Mouse (Mus musculus): ENCODE results near the gene Esr1. TPM values are rescaled to one million over a fixed set of nuclear protein-coding genes. Genes with fewer than 3 reads are reported as not detected.
A peak's percentile ranks its signal among the peaks of the same experiment; 100 is the strongest.
"Not testable (repeated sequence)": the region's sequence is repeated elsewhere in the genome, so short reads cannot be mapped to it uniquely, and the experiment has no call there.

Gene Esr1
- polyA plus RNA-seq, 1 experiment from 2014 or later, result 0.29 TPM

DNA sequence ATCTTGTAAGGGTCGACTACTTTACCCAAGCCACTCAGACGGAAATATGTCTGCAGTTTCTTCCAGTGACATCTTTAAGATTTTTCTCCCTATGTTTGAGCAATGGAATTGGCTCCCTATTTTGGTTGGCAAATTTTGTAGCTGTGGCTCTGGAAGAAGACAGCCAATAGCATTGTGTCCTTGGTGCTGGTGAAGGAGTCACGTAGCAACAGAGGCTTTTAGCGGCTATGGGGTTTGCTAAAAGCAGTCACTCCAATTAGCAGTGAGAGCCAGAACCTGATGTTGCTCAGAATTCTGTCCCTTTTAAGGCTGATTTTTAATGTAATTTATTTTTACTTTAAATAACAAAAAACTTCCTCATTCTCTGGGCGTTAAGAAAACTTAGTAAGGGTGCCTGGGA, 54.0 kb downstream of the Esr1 start:
- H3K36me3 ChIP-seq (ENCODE audit: control insufficient read depth, insufficient read depth), result no peaks in the 10 kb centered on the region
- no peaks in the 10 kb centered on the region for H3K4me1 ChIP-seq (ENCODE audit: control insufficient read depth, insufficient read depth, low read length)
- H3K9me3 ChIP-seq (replicated peaks; ENCODE audit: control insufficient read depth, low read length), result no peaks in the 10 kb centered on the region
- no peak for ATAC-seq (replicated peaks; ENCODE audit: extremely low read depth, insufficient read depth, low FRiP score)
- H3K4me2 ChIP-seq (ENCODE audit: low read depth, low read length), result no peak overlapping the region
- H3K27ac ChIP-seq (ENCODE audit: low read length), result no peak overlapping the region
- no peak overlapping the region for H3K4me3 ChIP-seq (ENCODE audit: low read length)
- H3K27me3 ChIP-seq (ENCODE audit: control insufficient read depth, insufficient read depth, low read length), result no peaks in the 10 kb centered on the region
- no peak overlapping the region for H3K9ac ChIP-seq (ENCODE audit: low read length)
- WGBS, result 77% methylated on average over 5 of the region's 5 CpGs

DNA sequence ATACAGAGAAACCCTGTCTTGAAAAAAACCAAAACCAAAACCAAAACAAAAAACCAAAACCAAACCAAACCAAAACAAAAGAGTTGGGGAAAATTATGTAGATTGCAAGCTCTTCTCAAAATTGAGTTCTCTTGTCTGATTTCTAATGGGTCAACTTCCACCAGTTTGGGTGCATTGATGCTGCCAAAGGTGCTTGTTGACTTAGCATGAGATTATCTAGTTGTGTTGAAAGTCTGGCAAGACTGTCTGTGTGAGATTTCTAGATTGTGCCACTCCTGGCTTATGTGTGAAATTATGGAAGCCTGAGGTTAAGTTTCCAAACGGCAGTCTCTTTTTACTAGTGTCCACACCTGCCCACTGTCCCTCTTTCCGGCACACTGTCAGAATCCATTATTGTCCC, 55.6 kb downstream of the Esr1 start:
- no peak for ATAC-seq (replicated peaks; ENCODE audit: extremely low read depth, insufficient read depth, low FRiP score)
- Histone ChIP-seq H3K36me3 (ENCODE audit: control insufficient read depth, insufficient read depth) (no peaks in the 10 kb centered on the region), H3K4me1 (ENCODE audit: control insufficient read depth, insufficient read depth, low read length) (peaks cover 3% of the 10 kb centered on the region; the same call in 1 of the 2 replicates), H3K4me3 (ENCODE audit: low read length) (no peak overlapping the region), H3K9me3 (replicated peaks; ENCODE audit: control insufficient read depth, low read length) (no peaks in the 10 kb centered on the region), H3K27me3 (ENCODE audit: control insufficient read depth, insufficient read depth, low read length) (no peaks in the 10 kb centered on the region), H3K27ac (ENCODE audit: low read length) (no peak overlapping the region), H3K4me2 (ENCODE audit: low read depth, low read length) (no peak overlapping the region), H3K9ac (ENCODE audit: low read length) (no peak overlapping the region)
- 86% methylated on average over 2 of the region's 2 CpGs for WGBS

DNA sequence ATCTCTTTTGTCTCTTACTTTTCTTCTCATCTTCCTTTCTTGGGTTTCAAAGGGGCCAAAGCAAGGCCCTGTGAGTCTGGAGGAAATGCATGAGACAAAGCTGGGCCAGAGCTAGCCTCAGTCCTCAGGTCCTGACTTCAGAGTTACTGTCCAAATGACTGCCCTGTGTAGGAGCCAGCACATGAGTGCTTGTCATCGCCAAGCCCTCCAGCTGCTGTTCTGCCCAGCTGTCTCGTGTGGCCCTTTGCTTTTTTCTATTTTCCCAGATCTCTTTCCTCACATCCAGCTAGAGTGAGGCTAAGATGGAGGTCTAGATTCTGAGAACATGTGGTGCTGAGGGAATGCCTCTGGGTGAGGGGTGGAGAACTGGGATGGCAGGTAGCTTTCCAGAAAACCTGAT, 58.7 kb downstream of the Esr1 start:
- no peak for ATAC-seq (replicated peaks; ENCODE audit: extremely low read depth, insufficient read depth, low FRiP score)
- 64% methylated on average over 2 of the region's 2 CpGs for WGBS
- Histone ChIP-seq H3K27ac (ENCODE audit: low read length) (no peak overlapping the region), H3K4me3 (ENCODE audit: low read length) (no peak overlapping the region), H3K36me3 (ENCODE audit: control insufficient read depth, insufficient read depth) (no peaks in the 10 kb centered on the region), H3K9ac (ENCODE audit: low read length) (no peak overlapping the region), H3K4me2 (ENCODE audit: low read depth, low read length) (no peak overlapping the region), H3K4me1 (ENCODE audit: control insufficient read depth, insufficient read depth, low read length) (peaks cover 3% of the 10 kb centered on the region; the same call in 1 of the 2 replicates), H3K9me3 (replicated peaks; ENCODE audit: control insufficient read depth, low read length) (no peaks in the 10 kb centered on the region), H3K27me3 (ENCODE audit: control insufficient read depth, insufficient read depth, low read length) (no peaks in the 10 kb centered on the region)

DNA sequence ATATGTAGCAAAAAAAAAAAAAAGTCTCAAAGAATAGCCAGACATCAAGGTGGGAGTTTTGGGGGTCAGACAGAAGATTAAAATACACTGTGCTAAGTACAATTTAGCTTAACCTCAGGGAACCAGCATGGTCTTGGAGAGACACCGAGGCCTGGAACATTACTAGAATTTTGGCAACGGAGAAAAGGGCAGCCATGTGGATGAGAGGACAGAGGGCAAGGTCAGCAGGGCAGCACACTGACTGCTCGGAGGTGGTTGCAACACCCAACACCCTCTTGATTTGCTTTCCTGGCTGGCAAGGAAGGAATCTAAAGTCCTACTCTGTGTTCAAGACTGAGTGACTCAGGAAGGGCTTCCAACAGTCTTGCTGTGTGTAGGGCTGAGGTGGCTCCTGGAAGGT, 60.5 kb downstream of the Esr1 start:
- H3K4me1 ChIP-seq (ENCODE audit: control insufficient read depth, insufficient read depth, low read length), result peaks cover 3% of the 10 kb centered on the region; the same call in 1 of the 2 replicates
- H3K27me3 ChIP-seq (ENCODE audit: control insufficient read depth, insufficient read depth, low read length), result no peaks in the 10 kb centered on the region
- no peak overlapping the region for H3K4me3 ChIP-seq (ENCODE audit: low read length)
- WGBS, result 74% methylated on average over 3 of the region's 3 CpGs
- no peak overlapping the region for H3K27ac ChIP-seq (ENCODE audit: low read length)
- H3K36me3 ChIP-seq (ENCODE audit: control insufficient read depth, insufficient read depth), result no peaks in the 10 kb centered on the region
- H3K9me3 ChIP-seq (replicated peaks; ENCODE audit: control insufficient read depth, low read length), result no peaks in the 10 kb centered on the region
- no peak for ATAC-seq (replicated peaks; ENCODE audit: extremely low read depth, insufficient read depth, low FRiP score)
- H3K4me2 ChIP-seq (ENCODE audit: low read depth, low read length), result no peak overlapping the region
- no peak overlapping the region for H3K9ac ChIP-seq (ENCODE audit: low read length)

DNA sequence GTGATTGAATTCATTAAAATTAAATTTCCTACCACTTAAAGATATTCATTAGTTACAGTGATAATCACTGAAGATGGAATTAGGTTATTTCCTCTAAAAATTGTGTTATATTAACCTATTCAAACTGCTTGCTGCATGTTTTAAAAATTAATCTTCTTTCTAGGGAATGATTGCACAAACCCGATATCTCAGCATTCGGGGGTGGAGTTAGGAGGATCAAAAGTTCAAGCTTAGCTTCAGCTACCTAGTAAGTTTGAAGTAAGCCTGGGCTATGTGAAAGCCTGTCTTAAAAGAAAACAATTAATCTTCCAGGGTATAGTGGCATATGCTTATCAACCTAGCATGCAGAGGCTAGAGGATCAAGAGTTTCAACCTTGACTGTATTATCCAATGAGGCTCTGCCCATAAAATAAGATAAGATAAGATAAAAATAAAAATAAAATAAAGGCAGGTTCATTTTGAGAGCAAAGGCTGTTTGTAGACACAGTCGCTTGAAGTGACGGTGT, 62.0 kb downstream of the Esr1 start:
- H3K9me3 ChIP-seq (replicated peaks; ENCODE audit: control insufficient read depth, low read length), result no peaks in the 10 kb centered on the region
- no peaks in the 10 kb centered on the region for H3K36me3 ChIP-seq (ENCODE audit: control insufficient read depth, insufficient read depth)
- H3K4me2 ChIP-seq (ENCODE audit: low read depth, low read length), result no peak overlapping the region
- H3K4me3 ChIP-seq (ENCODE audit: low read length), result no peak overlapping the region
- H3K4me1 ChIP-seq (ENCODE audit: control insufficient read depth, insufficient read depth, low read length), result peaks cover 3% of the 10 kb centered on the region; the same call in 1 of the 2 replicates
- ATAC-seq (replicated peaks; ENCODE audit: extremely low read depth, insufficient read depth, low FRiP score), result no peak
- WGBS, result 76% methylated on average over 4 of the region's 4 CpGs
- H3K27ac ChIP-seq (ENCODE audit: low read length), result no peak overlapping the region
- no peaks in the 10 kb centered on the region for H3K27me3 ChIP-seq (ENCODE audit: control insufficient read depth, insufficient read depth, low read length)
- no peak overlapping the region for H3K9ac ChIP-seq (ENCODE audit: low read length)

DNA sequence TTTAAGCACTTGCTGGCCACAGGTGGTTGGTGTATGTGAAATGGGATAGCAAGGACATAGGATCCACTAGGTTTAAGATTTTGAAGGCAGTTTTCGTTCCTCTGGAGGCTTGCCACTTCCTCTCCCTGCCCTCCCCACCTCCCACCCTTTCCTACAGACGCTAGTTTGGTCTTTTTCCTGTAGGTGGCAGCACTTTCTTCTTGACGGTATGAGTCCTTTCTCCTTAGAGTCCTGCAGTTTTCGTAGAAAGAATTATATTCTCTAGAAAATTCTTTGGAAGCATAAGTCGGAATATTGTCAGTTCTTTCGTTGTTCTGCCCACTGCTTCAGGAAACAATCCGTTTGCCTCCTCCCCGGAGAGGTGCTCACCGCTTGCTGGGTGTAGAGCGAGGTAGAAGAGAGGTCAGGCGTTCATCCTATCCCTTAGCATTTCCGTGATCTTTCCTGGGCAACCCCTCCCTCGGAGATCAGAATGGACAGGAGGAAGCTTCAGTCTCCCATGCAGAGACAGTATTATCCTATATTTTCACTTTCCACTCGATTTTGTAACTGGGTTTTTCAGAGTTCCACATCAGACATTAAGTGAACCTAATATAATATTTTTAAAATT, 63.7 kb downstream of the Esr1 start:
- ATAC-seq (replicated peaks; ENCODE audit: extremely low read depth, insufficient read depth, low FRiP score); H3K27ac ChIP-seq (ENCODE audit: low read length); H3K4me1 ChIP-seq (ENCODE audit: control insufficient read depth, insufficient read depth, low read length); H3K27me3 ChIP-seq (ENCODE audit: control insufficient read depth, insufficient read depth, low read length); H3K9ac ChIP-seq (ENCODE audit: low read length); H3K9me3 ChIP-seq (replicated peaks; ENCODE audit: control insufficient read depth, low read length); H3K36me3 ChIP-seq (ENCODE audit: control insufficient read depth, insufficient read depth): not testable (repeated sequence)
- Histone ChIP-seq H3K4me2 (ENCODE audit: low read depth, low read length) (peak overlapping the region; percentile 59), H3K4me3 (ENCODE audit: low read length) (peak overlapping the region; percentile 34)
- WGBS, result 14% methylated on average over 14 of the region's 14 CpGs

DNA sequence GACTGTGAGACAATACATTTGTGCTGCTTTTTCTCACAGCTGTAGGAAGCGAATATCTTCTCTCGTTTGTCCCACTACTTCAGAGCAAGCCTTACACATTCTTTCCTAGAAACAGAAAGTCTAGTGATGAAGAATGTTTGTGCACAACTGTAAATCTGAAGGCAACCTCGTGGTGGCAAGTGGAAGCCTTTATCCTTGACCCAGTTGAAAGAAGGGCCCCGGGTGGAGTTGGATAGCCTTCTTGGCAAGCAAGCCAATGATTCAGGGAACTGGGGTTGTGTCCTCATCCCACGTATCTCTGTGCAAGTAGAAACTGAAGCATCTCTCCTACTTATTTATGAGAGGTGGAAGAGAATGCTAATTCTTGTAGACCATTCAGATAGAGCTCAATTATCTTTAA, 71.7 kb downstream of the Esr1 start:
- Histone ChIP-seq H3K27ac (ENCODE audit: low read length) (no peak overlapping the region), H3K9ac (ENCODE audit: low read length) (no peak overlapping the region), H3K4me3 (ENCODE audit: low read length) (no peak overlapping the region), H3K27me3 (ENCODE audit: control insufficient read depth, insufficient read depth, low read length) (no peaks in the 10 kb centered on the region), H3K9me3 (replicated peaks; ENCODE audit: control insufficient read depth, low read length) (no peaks in the 10 kb centered on the region), H3K36me3 (ENCODE audit: control insufficient read depth, insufficient read depth) (no peaks in the 10 kb centered on the region), H3K4me2 (ENCODE audit: low read depth, low read length) (no peak overlapping the region), H3K4me1 (ENCODE audit: control insufficient read depth, insufficient read depth, low read length) (no peaks in the 10 kb centered on the region)
- ATAC-seq (replicated peaks; ENCODE audit: extremely low read depth, insufficient read depth, low FRiP score), result no peak
- 69% methylated on average over 5 of the region's 5 CpGs for WGBS

DNA sequence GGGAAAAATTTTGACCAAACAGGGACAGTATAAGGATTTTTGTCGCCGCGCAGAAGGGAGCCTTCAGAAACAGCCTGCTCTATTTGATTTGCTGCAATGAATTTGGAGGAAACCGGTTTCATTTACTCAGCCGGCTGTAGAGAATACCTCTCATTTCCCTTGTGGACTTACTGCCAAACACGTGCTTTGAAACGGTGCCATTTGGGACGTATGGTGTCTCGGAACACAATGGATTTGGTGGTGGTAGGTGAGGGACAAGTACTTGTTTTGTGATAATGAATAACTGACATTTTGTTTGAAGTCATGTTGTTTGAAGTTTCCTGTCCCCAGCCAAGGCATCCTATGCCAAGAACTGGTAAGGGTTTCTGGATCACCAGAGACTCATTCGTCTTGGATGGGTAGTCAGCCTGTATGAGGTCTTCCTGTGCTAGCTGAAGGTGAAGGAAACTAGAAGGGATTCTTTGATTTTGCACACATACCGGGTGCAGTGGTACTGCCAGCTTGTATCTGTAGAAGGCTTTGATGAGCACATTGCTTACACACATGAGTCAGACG, 72.4 kb downstream of the Esr1 start:
- Histone ChIP-seq H3K27me3 (ENCODE audit: control insufficient read depth, insufficient read depth, low read length) (no peaks in the 10 kb centered on the region), H3K36me3 (ENCODE audit: control insufficient read depth, insufficient read depth) (no peaks in the 10 kb centered on the region), H3K9ac (ENCODE audit: low read length) (no peak overlapping the region), H3K4me1 (ENCODE audit: control insufficient read depth, insufficient read depth, low read length) (no peaks in the 10 kb centered on the region), H3K4me3 (ENCODE audit: low read length) (no peak overlapping the region), H3K27ac (ENCODE audit: low read length) (no peak overlapping the region), H3K4me2 (ENCODE audit: low read depth, low read length) (no peak overlapping the region), H3K9me3 (replicated peaks; ENCODE audit: control insufficient read depth, low read length) (no peaks in the 10 kb centered on the region)
- 79% methylated on average over 12 of the region's 12 CpGs for WGBS
- no peak for ATAC-seq (replicated peaks; ENCODE audit: extremely low read depth, insufficient read depth, low FRiP score)

DNA sequence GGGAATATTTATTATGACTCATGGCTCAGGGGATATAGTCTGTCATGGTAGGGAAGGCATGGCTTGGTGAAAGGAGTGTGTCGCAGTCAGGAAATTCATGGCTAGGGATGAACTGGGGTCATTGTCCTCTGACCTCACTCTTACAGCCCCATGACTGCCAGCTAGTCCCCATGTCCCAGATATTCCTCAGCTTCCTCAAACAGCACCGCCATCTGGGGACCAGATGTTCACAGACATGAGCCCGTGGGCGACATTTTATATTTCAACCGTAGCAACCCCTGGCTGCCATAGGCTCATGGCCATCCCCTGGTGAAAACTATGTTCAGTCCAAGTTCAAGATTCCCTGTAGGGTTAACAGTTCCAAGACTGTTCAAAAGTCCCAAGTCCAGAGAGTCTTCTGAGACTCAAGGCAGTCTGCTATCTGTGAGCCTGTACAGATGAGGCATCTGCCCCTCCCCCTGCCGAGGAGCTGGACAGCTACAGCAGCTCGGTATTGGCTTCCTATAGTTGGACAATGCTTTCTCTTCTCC, 83.0 kb downstream of the Esr1 start:
- Histone ChIP-seq H3K4me1 (ENCODE audit: control insufficient read depth, insufficient read depth, low read length) (no peaks in the 10 kb centered on the region), H3K4me3 (ENCODE audit: low read length) (no peak overlapping the region), H3K27ac (ENCODE audit: low read length) (no peak overlapping the region), H3K4me2 (ENCODE audit: low read depth, low read length) (no peak overlapping the region), H3K9ac (ENCODE audit: low read length) (no peak overlapping the region), H3K36me3 (ENCODE audit: control insufficient read depth, insufficient read depth) (no peaks in the 10 kb centered on the region), H3K9me3 (replicated peaks; ENCODE audit: control insufficient read depth, low read length) (no peaks in the 10 kb centered on the region), H3K27me3 (ENCODE audit: control insufficient read depth, insufficient read depth, low read length) (no peaks in the 10 kb centered on the region)
- 75% methylated on average over 7 of the region's 7 CpGs for WGBS
- ATAC-seq (replicated peaks; ENCODE audit: extremely low read depth, insufficient read depth, low FRiP score), result no peak

All from heart, embryonic 16.5 days (tissue).